13 mouse cellular contexts compared by ENCODE assay signal in genomic region chr5:128551448-128551847, GRCm38 (mm10). TPM values are rescaled to one million over a fixed set of nuclear protein-coding genes. Genes with fewer than 3 reads are reported as not detected.
A peak's percentile ranks its signal among the peaks of the same experiment; 100 is the strongest.
DNase-seq lines count a peak whose midpoint lies in the region; ATAC-seq lines count a peak whose summit lies in the region.
"Had no signal": no experiment of that assay in that cellular context is flagged by ENCODE, and none has a peak within 500 bp of the region (broad histone marks: within the 10 kb centered on the region; RNA-seq: fewer than 3 reads in every experiment).

No protein-coding gene starts in this region.

- 3% methylated on average over 11 of the region's 11 CpGs for WGBS in kidney, embryonic 16.5 days
- WGBS in forebrain, embryonic 10.5 days = 4% methylated on average over 11 of the region's 11 CpGs
- WGBS in hindbrain, embryonic 13.5 days = 3% methylated on average over 11 of the region's 11 CpGs
- 3% methylated on average over 11 of the region's 11 CpGs for WGBS in midbrain, embryonic 16.5 days

- H3K27me3 ChIP-seq in kidney, embryonic 16.5 days (ENCODE audit: insufficient read depth, low read length) = peaks cover 14% of the 10 kb centered on the region; the same call in 1 of the 2 replicates
- H3K27me3 ChIP-seq in forebrain, embryonic 10.5 days (ENCODE audit: poor library complexity, severe bottlenecking) = peaks cover 80% of the 10 kb centered on the region
- H3K27me3 ChIP-seq in hindbrain, embryonic 13.5 days = peaks cover 17% of the 10 kb centered on the region; the same call in 1 of the 2 replicates
- H3K27me3 ChIP-seq in midbrain, embryonic 16.5 days (ENCODE audit: control insufficient read depth, insufficient read depth, low read depth, low read length) = no peaks in the 10 kb centered on the region

- no peaks in the 10 kb centered on the region for H3K36me3 ChIP-seq in kidney, embryonic 16.5 days (ENCODE audit: insufficient read depth, low read length)
- H3K36me3 ChIP-seq in forebrain, embryonic 10.5 days (replicated peaks) = no peaks in the 10 kb centered on the region
- H3K36me3 ChIP-seq in hindbrain, embryonic 13.5 days = no peaks in the 10 kb centered on the region
- H3K36me3 ChIP-seq in midbrain, embryonic 16.5 days (ENCODE audit: control insufficient read depth, insufficient read depth, low read length) = no peaks in the 10 kb centered on the region
- H3K36me3 ChIP-seq: liver, embryonic 13.5 days had no signal

- H3K4me3 ChIP-seq in kidney, embryonic 16.5 days (ENCODE audit: low read length) = peak overlapping the region; percentile 21
- peak overlapping the region; percentile 44 for H3K4me3 ChIP-seq in forebrain, embryonic 10.5 days
- peak overlapping the region; percentile 27 for H3K4me3 ChIP-seq in hindbrain, embryonic 13.5 days
- peak overlapping the region; percentile 26 for H3K4me3 ChIP-seq in midbrain, embryonic 16.5 days (ENCODE audit: low read depth, low read length)
- H3K4me3 ChIP-seq: liver, embryonic 13.5 days; myocyte had no signal

- 0 out of 2 replicates have a peak, but pooled peaks have one; percentile 27 for ATAC-seq in kidney, embryonic 16.5 days (ENCODE audit: low FRiP score, low TSS enrichment)
- ATAC-seq in hindbrain, embryonic 13.5 days (ENCODE audit: low FRiP score) = no peak
- ATAC-seq in midbrain, embryonic 16.5 days = peak; percentile 51; the same call in 1 of the 2 replicates

- H3K4me2 ChIP-seq in kidney, embryonic 16.5 days (replicated peaks; ENCODE audit: low read depth, low read length) = peak overlapping the region; percentile 52
- H3K4me2 ChIP-seq in hindbrain, embryonic 13.5 days = peak overlapping the region; percentile 53
- H3K4me2 ChIP-seq in midbrain, embryonic 16.5 days (ENCODE audit: low read length) = peak overlapping the region; percentile 59

- peaks cover 19% of the 10 kb centered on the region for H3K4me1 ChIP-seq in kidney, embryonic 16.5 days (ENCODE audit: insufficient read depth, low read length)
- peaks cover 28% of the 10 kb centered on the region for H3K4me1 ChIP-seq in forebrain, embryonic 10.5 days
- peaks cover 21% of the 10 kb centered on the region for H3K4me1 ChIP-seq in hindbrain, embryonic 13.5 days (replicated peaks)
- peaks cover 17% of the 10 kb centered on the region for H3K4me1 ChIP-seq in midbrain, embryonic 16.5 days (ENCODE audit: control insufficient read depth, insufficient read depth, low read length)
- H3K4me1 ChIP-seq: liver, embryonic 13.5 days had no signal

- H3K9me3 ChIP-seq in kidney, embryonic 16.5 days (ENCODE audit: low read length) = no peaks in the 10 kb centered on the region
- no peaks in the 10 kb centered on the region; the same call in 1 of the 2 replicates for H3K9me3 ChIP-seq in forebrain, embryonic 10.5 days
- H3K9me3 ChIP-seq in hindbrain, embryonic 13.5 days = peaks cover 5% of the 10 kb centered on the region; the same call in 1 of the 2 replicates
- H3K9me3 ChIP-seq in midbrain, embryonic 16.5 days (replicated peaks; ENCODE audit: control insufficient read depth, low read length, poor library complexity, severe bottlenecking) = no peaks in the 10 kb centered on the region
- H3K9me3 ChIP-seq: liver, embryonic 13.5 days had no signal

- no peak for DNase-seq in kidney, adult 11 months
- DNase-seq in forebrain, embryonic 10.5 days (ENCODE audit: extremely low spot score, low spot score) = no peak
- DNase-seq in right cerebral cortex, postnatal 36 days (ENCODE audit: low spot score in 2 of 2) = no peak
- no peak for DNase-seq in layer of hippocampus, adult 9-10 months (ENCODE audit: low spot score)
- DNase-seq: adrenal gland, adult 8-10 months; cerebellum, adult 2 months; kidney, postnatal 10 days; liver, embryonic 13.5 days; thymus, postnatal 36 days had no signal

- peak overlapping the region; percentile 37; the same call in 1 of the 2 replicates for H3K9ac ChIP-seq in kidney, embryonic 16.5 days (replicated peaks; ENCODE audit: low read length)
- H3K9ac ChIP-seq in hindbrain, embryonic 13.5 days = peak overlapping the region; percentile 63
- peak overlapping the region; percentile 51; the same call in 1 of the 2 replicates for H3K9ac ChIP-seq in midbrain, embryonic 16.5 days (ENCODE audit: low read depth, low read length)
- H3K9ac ChIP-seq: liver, embryonic 13.5 days had no signal

- peak overlapping the region; percentile 57; the same call in 1 of the 2 replicates for H3K27ac ChIP-seq in kidney, embryonic 16.5 days (ENCODE audit: low read length)
- H3K27ac ChIP-seq in forebrain, embryonic 10.5 days = peak overlapping the region; percentile 74; the same call in 1 of the 2 replicates
- H3K27ac ChIP-seq in hindbrain, embryonic 13.5 days = peak overlapping the region; percentile 55
- H3K27ac ChIP-seq in midbrain, embryonic 16.5 days (ENCODE audit: low read length) = peak overlapping the region; percentile 33; the same call in 1 of the 2 replicates
- H3K27ac ChIP-seq: liver, embryonic 13.5 days had no signal

RNA-seq across cellular contexts. Expression of gene Fzd10, which starts 49.2 kb away (rescaled TPM):
- polyA plus RNA-seq in kidney, embryonic 16.5 days (2015; fragmentation: Nextera tagmentation; extraction: Ambion mirVana) = 2.5 and 2.6 TPM in 2 replicates
- 3.0 and 3.5 TPM in 2 replicates for polyA plus RNA-seq in forebrain, embryonic 10.5 days (2016; fragmentation: Nextera tagmentation; extraction: Ambion mirVana)
- 6.1 and 8.1 TPM in 2 replicates for polyA plus RNA-seq in hindbrain, embryonic 13.5 days (2015; fragmentation: Nextera tagmentation; extraction: Ambion mirVana)
- polyA plus RNA-seq in midbrain, embryonic 16.5 days (2015; fragmentation: Nextera tagmentation; extraction: Ambion mirVana) = 4.5 and 5.3 TPM in 2 replicates
- polyA plus RNA-seq: myocyte had no signal
